Mouse (Mus musculus): Measurements from ENCODE around the gene Gsdma. TPM values are rescaled to one million over a fixed set of nuclear protein-coding genes. Genes with fewer than 3 reads are reported as not detected.
A peak's percentile ranks its signal among the peaks of the same experiment; 100 is the strongest.

The Gsdma gene
- total and polyA plus RNA-seq, 3 experiments = 0.10 TPM; not detected in 2

- TF ChIP-seq BHLHE40 (IDR thresholded peaks at IDR 0.05; ENCODE audit: low read depth, low read length) = 0 out of 2 replicates have a peak, but pooled peaks have one; percentile 14
- no peak for TF ChIP-seq JUN (IDR thresholded peaks at IDR 0.05; ENCODE audit: insufficient read depth, low read depth, low read length)
- TF ChIP-seq RAD21 (IDR thresholded peaks at IDR 0.05; ENCODE audit: low read depth, low read length) = no peak
- no peak for TF ChIP-seq MXI1 (IDR thresholded peaks at IDR 0.05; ENCODE audit: low read depth, low read length)
- no peak overlapping the region for H3K4me3 ChIP-seq (replicated peaks in 1 of 3; ENCODE audit: low read depth in 2 of 3, low read length in 2 of 3, poor library complexity in 1 of 3)
- in situ Hi-C loops (cut with MboI; ENCODE audit: low pct_ligation_motif_present, low pct_unique_long_range_greater_than_20kb, low sequenced_read_pairs) (loop anchor here (10.0 kb wide), 1 partner anchor 222 kb away; no protein-coding TSS in a partner anchor), dilution Hi-C loops (cut with MboI; ENCODE audit: extremely low pct_ligation_motif_present, extremely low pct_unique_long_range_greater_than_20kb, low sequenced_read_pairs) (no loop called here)
- peak; percentile 48 for DNase-seq (ENCODE audit: extremely low read depth)
- peaks cover 75 to 89% of the 10 kb centered on the region in 2 experiments for H3K36me3 ChIP-seq (replicated peaks in 1 of 2; ENCODE audit: control insufficient read depth in 1 of 2, insufficient read depth in 1 of 2, low read length in 1 of 2)
- H3K9me3 ChIP-seq (replicated peaks; ENCODE audit: low read length) = no peaks in the 10 kb centered on the region
- no peak overlapping the region for H3K9ac ChIP-seq (ENCODE audit: insufficient read depth, low read depth)
- H3K4me1 ChIP-seq (ENCODE audit: control insufficient read depth in 1 of 2, insufficient read depth in 2 of 2) = peaks cover 0 to 22% of the 10 kb centered on the region in 2 experiments; a peak in 2 of 4 replicates
- H3K79me2 ChIP-seq (replicated peaks; ENCODE audit: control insufficient read depth, extremely low read depth, insufficient read depth, poor library complexity, severe bottlenecking) = no peaks in the 10 kb centered on the region
- H3K4me2 ChIP-seq (ENCODE audit: insufficient read depth, low read depth, poor library complexity, severe bottlenecking) = no peak overlapping the region
- H3K27me3 ChIP-seq (replicated peaks) = no peaks in the 10 kb centered on the region
- H3K27ac ChIP-seq (ENCODE audit: insufficient read depth, low read depth) = no peak overlapping the region
These were observed 29.1 kb downstream of the Gsdma start for GRCm38 (mm10) chr11:98693201-98693600.

GRCm38 (mm10) chr11:98693746-98694145, 29.6 kb downstream of the Gsdma start:
- Histone ChIP-seq H3K27me3 (replicated peaks) (no peaks in the 10 kb centered on the region), H3K79me2 (replicated peaks; ENCODE audit: control insufficient read depth, extremely low read depth, insufficient read depth, poor library complexity, severe bottlenecking) (no peaks in the 10 kb centered on the region), H3K9ac (ENCODE audit: insufficient read depth, low read depth) (no peak overlapping the region), H3K4me3 (replicated peaks in 1 of 3; ENCODE audit: low read depth in 2 of 3, low read length in 2 of 3, poor library complexity in 1 of 3) (no peak overlapping the region), H3K27ac (ENCODE audit: insufficient read depth, low read depth) (no peak overlapping the region), H3K9me3 (replicated peaks; ENCODE audit: low read length) (no peaks in the 10 kb centered on the region), H3K36me3 (replicated peaks in 1 of 2; ENCODE audit: control insufficient read depth in 1 of 2, insufficient read depth in 1 of 2, low read length in 1 of 2) (peaks cover 73 to 86% of the 10 kb centered on the region in 2 experiments), H3K4me2 (ENCODE audit: insufficient read depth, low read depth, poor library complexity, severe bottlenecking) (no peak overlapping the region), H3K4me1 (ENCODE audit: control insufficient read depth in 1 of 2, insufficient read depth in 2 of 2) (peaks cover 0 to 22% of the 10 kb centered on the region in 2 experiments; a peak in 2 of 4 replicates)
- in situ Hi-C loops (cut with MboI; ENCODE audit: low pct_ligation_motif_present, low pct_unique_long_range_greater_than_20kb, low sequenced_read_pairs) (loop anchor here (10.0 kb wide), 1 partner anchor 221 kb away; no protein-coding TSS in a partner anchor), dilution Hi-C loops (cut with MboI; ENCODE audit: extremely low pct_ligation_motif_present, extremely low pct_unique_long_range_greater_than_20kb, low sequenced_read_pairs) (no loop called here)
- DNase-seq (ENCODE audit: extremely low read depth) = no peak
- TF ChIP-seq ZC3H11A (IDR thresholded peaks at IDR 0.05; ENCODE audit: low read depth, low read length) (no peak), E2F4 (IDR thresholded peaks at IDR 0.05; ENCODE audit: insufficient replicate concordance, low read depth, low read length) (no peak), RAD21 (IDR thresholded peaks at IDR 0.05; ENCODE audit: low read depth, low read length) (no peak), TCF12 (IDR thresholded peaks at IDR 0.05; ENCODE audit: low read depth, low read length) (no peak), POLR2A (IDR thresholded peaks at IDR 0.05; ENCODE audit: low read depth, low read length) (no peak), MAFK (IDR thresholded peaks at IDR 0.05; ENCODE audit: insufficient replicate concordance, low read length) (no peak), TBP (conservative IDR thresholded peaks at IDR 0.05; ENCODE audit: low read depth, low read length) (no peak), MXI1 (IDR thresholded peaks at IDR 0.05; ENCODE audit: low read depth, low read length) (no peak), GABPA (IDR thresholded peaks at IDR 0.05; ENCODE audit: insufficient replicate concordance, low read depth, low read length) (no peak), CTCF (conservative IDR thresholded peaks at IDR 0.05 in 1 of 2, IDR thresholded peaks at IDR 0.05 in 1 of 2; ENCODE audit: low read depth in 2 of 2, low read length in 2 of 2) (no peak), CHD2 (IDR thresholded peaks at IDR 0.05; ENCODE audit: low read length) (no peak)

- no peak overlapping the region for H3K27ac ChIP-seq (ENCODE audit: insufficient read depth, low read depth)
- no peak overlapping the region for H3K9ac ChIP-seq (ENCODE audit: insufficient read depth, low read depth)
- H3K4me1 ChIP-seq (ENCODE audit: control insufficient read depth in 1 of 2, insufficient read depth in 2 of 2) = peaks cover 0 to 22% of the 10 kb centered on the region in 2 experiments; a peak in 2 of 4 replicates
- no peak overlapping the region for H3K4me2 ChIP-seq (ENCODE audit: insufficient read depth, low read depth, poor library complexity, severe bottlenecking)
- peaks cover 70 to 83% of the 10 kb centered on the region in 2 experiments for H3K36me3 ChIP-seq (replicated peaks in 1 of 2; ENCODE audit: control insufficient read depth in 1 of 2, insufficient read depth in 1 of 2, low read length in 1 of 2)
- in situ Hi-C loops (cut with MboI; ENCODE audit: low pct_ligation_motif_present, low pct_unique_long_range_greater_than_20kb, low sequenced_read_pairs) = loop anchor here (10.0 kb wide), 1 partner anchor 220 kb away; no protein-coding TSS in a partner anchor
- no peaks in the 10 kb centered on the region for H3K27me3 ChIP-seq (replicated peaks)
- DNase-seq (ENCODE audit: extremely low read depth) = no peak
- no peak overlapping the region for H3K4me3 ChIP-seq (replicated peaks in 1 of 3; ENCODE audit: low read depth in 2 of 3, low read length in 2 of 3, poor library complexity in 1 of 3)
- H3K9me3 ChIP-seq (replicated peaks; ENCODE audit: low read length) = no peaks in the 10 kb centered on the region
- dilution Hi-C loops (cut with MboI; ENCODE audit: extremely low pct_ligation_motif_present, extremely low pct_unique_long_range_greater_than_20kb, low sequenced_read_pairs) = no loop called here
- no peaks in the 10 kb centered on the region for H3K79me2 ChIP-seq (replicated peaks; ENCODE audit: control insufficient read depth, extremely low read depth, insufficient read depth, poor library complexity, severe bottlenecking)
- no peak for TF ChIP-seq SIN3A (IDR thresholded peaks at IDR 0.05; ENCODE audit: low read length)
- TF ChIP-seq ZKSCAN1 (IDR thresholded peaks at IDR 0.05; ENCODE audit: borderline replicate concordance, low read depth, low read length) = no peak
- TF ChIP-seq USF2 (conservative IDR thresholded peaks at IDR 0.05; ENCODE audit: low read depth, low read length) = no peak
- TF ChIP-seq MAFK (IDR thresholded peaks at IDR 0.05; ENCODE audit: insufficient replicate concordance, low read length) = no peak
- TF ChIP-seq USF1 (IDR thresholded peaks at IDR 0.05; ENCODE audit: low read depth, low read length) = no peak
- TF ChIP-seq RCOR1 (conservative IDR thresholded peaks at IDR 0.05; ENCODE audit: low read depth, low read length) = no peak
- TF ChIP-seq TCF12 (IDR thresholded peaks at IDR 0.05; ENCODE audit: low read depth, low read length) = no peak
- no peak for TF ChIP-seq ETS1 (conservative IDR thresholded peaks at IDR 0.05; ENCODE audit: low read depth, low read length)
- no peak for TF ChIP-seq CHD1 (IDR thresholded peaks at IDR 0.05; ENCODE audit: low read depth, low read length)
- no peak for TF ChIP-seq JUN (IDR thresholded peaks at IDR 0.05; ENCODE audit: insufficient read depth, low read depth, low read length)
- TF ChIP-seq JUND (conservative IDR thresholded peaks at IDR 0.05; ENCODE audit: low read depth, low read length) = no peak
- TF ChIP-seq UBTF (IDR thresholded peaks at IDR 0.05; ENCODE audit: low read depth, low read length) = no peak
- no peak for TF ChIP-seq NRF1 (IDR thresholded peaks at IDR 0.05; ENCODE audit: low read depth, low read length)
- TF ChIP-seq ZNF384 (IDR thresholded peaks at IDR 0.05; ENCODE audit: low read depth, low read length) = no peak
- TF ChIP-seq CTCF (conservative IDR thresholded peaks at IDR 0.05 in 1 of 2, IDR thresholded peaks at IDR 0.05 in 1 of 2; ENCODE audit: low read depth in 2 of 2, low read length in 2 of 2) = no peak
- TF ChIP-seq ZMIZ1 (IDR thresholded peaks at IDR 0.05; ENCODE audit: low read depth, low read length) = no peak
These were observed 30.1 kb downstream of the Gsdma start for GRCm38 (mm10) chr11:98694301-98694700.

All from CH12.LX (cell line).